Mouse (Mus musculus) midbrain, embryonic 11.5 days (tissue): ENCODE results near the gene Selplg. TPM values are rescaled to one million over a fixed set of nuclear protein-coding genes. Genes with fewer than 3 reads are reported as not detected.
"Not testable (repeated sequence)": the region's sequence is repeated elsewhere in the genome, so short reads cannot be mapped to it uniquely, and the experiment has no call there.

Source experiments
- ATAC-seq: fragments of 200-750 bp; cut with Nextera tagmentation; 2 replicates; pipeline ENCODE4 v1.8.0; 2017; ENCODE audit warnings: moderate TSS enrichment, moderate library complexity; ENCODE audit not compliant: low FRiP score
- DNase-seq: peaks from one replicate; pipeline ENCODE4 v3.0.0; 2015; ENCODE audit warnings: low spot score; ENCODE audit errors: missing footprints
- H3K27ac ChIP-seq: fragments of 300-500 bp; sonication (generic); 2 replicates; pipeline ENCODE4 v1.5.1; 2014; ENCODE audit warnings: low read depth, low read length
- H3K27me3 ChIP-seq: fragments of 300-500 bp; sonication (generic); 2 replicates; pipeline ENCODE4 v1.6.1; 2014; ENCODE audit warnings: mild to moderate bottlenecking, low read length, moderate library complexity, mixed read lengths; ENCODE audit not compliant: control insufficient read depth, insufficient read depth
- H3K36me3 ChIP-seq: fragments of 300-500 bp; sonication (generic); 2 replicates; pipeline ENCODE4 v1.6.1; 2014; ENCODE audit warnings: mild to moderate bottlenecking, low read length, moderate library complexity, mixed read lengths; ENCODE audit not compliant: control insufficient read depth, insufficient read depth
- H3K4me1 ChIP-seq: fragments of 300-500 bp; sonication (generic); 2 replicates; pipeline ENCODE4 v1.6.1; 2014; ENCODE audit warnings: low read length; ENCODE audit not compliant: control insufficient read depth, insufficient read depth
- H3K4me2 ChIP-seq: fragments of 300-500 bp; sonication (generic); 2 replicates; pipeline ENCODE4 v1.6.1; 2014; ENCODE audit warnings: mild to moderate bottlenecking, moderate library complexity
- H3K4me3 ChIP-seq: fragments of 300-500 bp; sonication (generic); 2 replicates; pipeline ENCODE4 v1.5.1; 2014; ENCODE audit warnings: low read depth, low read length
- H3K9ac ChIP-seq: fragments of 300-500 bp; sonication (generic); 2 replicates; pipeline ENCODE4 v1.6.1; 2014; ENCODE audit warnings: low read length
- H3K9me3 ChIP-seq: fragments of 300-500 bp; sonication (generic); 2 replicates; pipeline ENCODE4 v1.6.1; 2016; ENCODE audit warnings: low read length; ENCODE audit not compliant: control insufficient read depth
- WGBS: fragments of 180-500 bp; shearing (Covaris S2); extraction: QIAGEN DNeasy Blood & Tissue Kit; methylation state at CpG from one replicate; pipeline ENCODE4 v1.1.7; 2014; 5-methylcytosine and 5-hydroxymethylcytosine counted together
- polyA plus RNA-seq: library from polyadenylated mRNA; unstranded; fragments of >200 nt; fragmentation: Nextera tagmentation; extraction: Ambion mirVana; gene quantifications from 2 replicates; pipeline ENCODE4 v1.2.1, GENCODE M21; 2014

Gene Selplg
- polyA plus RNA-seq, 1 experiment from 2014 or later: 1.3 TPM

DNA sequence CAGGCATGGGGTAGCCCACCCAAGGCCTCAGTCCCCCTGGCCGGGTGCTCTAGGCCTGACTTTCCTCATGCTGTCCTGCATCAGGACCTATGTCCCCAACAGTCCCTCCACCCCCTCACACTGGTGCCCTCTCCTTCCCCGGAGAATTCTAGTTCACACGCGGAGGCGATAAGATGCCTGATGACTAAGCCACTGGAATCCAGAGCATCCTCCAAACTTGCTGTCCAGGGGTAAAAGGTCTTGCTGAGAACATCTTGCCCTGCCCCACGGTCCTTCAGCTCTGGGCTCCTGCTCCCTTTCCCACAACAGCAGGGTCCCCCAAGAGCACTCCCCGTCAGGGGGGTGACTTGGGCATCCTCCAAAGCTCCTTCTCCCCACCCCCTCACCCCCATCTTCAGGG lies 49.8 kb downstream of the Selplg start:
- H3K9me3 ChIP-seq: no peaks in the 10 kb centered on the region; the same call in 1 of the 2 replicates
- WGBS: 89% methylated on average over 7 of the region's 7 CpGs
- H3K4me3 ChIP-seq: no peak overlapping the region
- H3K9ac ChIP-seq: no peak overlapping the region
- ATAC-seq (no peak), DNase-seq (no peak)
- no peaks in the 10 kb centered on the region; the same call in 1 of the 2 replicates for H3K27me3 ChIP-seq
- H3K4me1 ChIP-seq: no peaks in the 10 kb centered on the region
- 0 out of 2 replicates have a peak, but pooled peaks cover 3% of the 10 kb centered on the region for H3K36me3 ChIP-seq
- H3K27ac ChIP-seq: no peak overlapping the region
- H3K4me2 ChIP-seq: no peak overlapping the region

DNA sequence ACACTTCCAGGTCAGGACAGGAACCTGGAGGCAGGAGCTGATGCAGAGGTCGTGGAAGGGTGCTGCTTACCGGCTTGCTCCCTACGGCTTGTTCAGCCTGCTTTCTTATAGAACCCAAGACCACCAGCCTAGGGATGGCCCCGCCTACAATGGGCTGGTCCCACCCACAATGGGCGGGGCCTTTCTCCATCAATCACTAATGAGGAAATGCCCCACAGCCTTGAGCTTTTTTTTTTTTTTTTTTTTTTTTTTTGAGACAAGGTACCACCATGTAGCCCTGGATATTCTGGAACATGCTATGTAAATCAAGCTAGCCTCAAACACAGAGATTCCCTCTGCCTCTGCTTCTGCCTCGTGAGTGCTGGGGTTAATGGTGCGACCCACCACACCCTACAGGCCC lies 50.6 kb downstream of the Selplg start:
- peak; percentile 0 for DNase-seq
- Histone ChIP-seq H3K4me1 (no peaks in the 10 kb centered on the region), H3K9me3 (no peaks in the 10 kb centered on the region; the same call in 1 of the 2 replicates), H3K9ac (no peak overlapping the region), H3K27me3 (no peaks in the 10 kb centered on the region; the same call in 1 of the 2 replicates), H3K4me3 (no peak overlapping the region), H3K4me2 (no peak overlapping the region), H3K36me3 (peaks cover 5% of the 10 kb centered on the region; the same call in 1 of the 2 replicates), H3K27ac (no peak overlapping the region)
- no peak for ATAC-seq
- WGBS: 78% methylated on average over 7 of the region's 7 CpGs

GRCm38 (mm10) chr5:113781254-113781653 lies 51.2 kb downstream of the Selplg start:
- ATAC-seq: no peak
- 84% methylated on average over 7 of the region's 7 CpGs for WGBS
- Histone ChIP-seq H3K4me3 (no peak overlapping the region), H3K4me1 (no peaks in the 10 kb centered on the region), H3K9ac (no peak overlapping the region), H3K27me3 (no peaks in the 10 kb centered on the region; the same call in 1 of the 2 replicates), H3K9me3 (no peaks in the 10 kb centered on the region; the same call in 1 of the 2 replicates), H3K27ac (no peak overlapping the region), H3K4me2 (no peak overlapping the region), H3K36me3 (peaks cover 10% of the 10 kb centered on the region)
- no peak for DNase-seq

- ATAC-seq (no peak), DNase-seq (peak; percentile 0)
- H3K4me3 ChIP-seq: no peak overlapping the region
These were observed 51.7 kb downstream of the Selplg start for GRCm38 (mm10) chr5:113780763-113781162.

GRCm38 (mm10) chr5:113780082-113780752 lies 52.2 kb downstream of the Selplg start:
- ATAC-seq (no peak), DNase-seq (peak; percentile 8)
- Histone ChIP-seq H3K27me3 (no peaks in the 10 kb centered on the region; the same call in 1 of the 2 replicates), H3K4me3 (no peak overlapping the region), H3K4me1 (no peaks in the 10 kb centered on the region), H3K36me3 (peaks cover 16% of the 10 kb centered on the region), H3K27ac (no peak overlapping the region), H3K4me2 (no peak overlapping the region), H3K9me3 (no peaks in the 10 kb centered on the region; the same call in 1 of the 2 replicates), H3K9ac (no peak overlapping the region)
- 97% methylated on average over 3 of the region's 3 CpGs for WGBS

More at GRCm38 (mm10) chr5:113780763-113781162, 51.7 kb downstream of the Selplg start:
- no peaks in the 10 kb centered on the region for H3K4me1 ChIP-seq
- 95% methylated on average over 5 of the region's 5 CpGs for WGBS
- no peak overlapping the region for H3K4me2 ChIP-seq
- peaks cover 13% of the 10 kb centered on the region for H3K36me3 ChIP-seq
- no peak overlapping the region for H3K9ac ChIP-seq
- no peaks in the 10 kb centered on the region; the same call in 1 of the 2 replicates for H3K27me3 ChIP-seq
- H3K9me3 ChIP-seq: no peaks in the 10 kb centered on the region; the same call in 1 of the 2 replicates
- no peak overlapping the region for H3K27ac ChIP-seq

DNA sequence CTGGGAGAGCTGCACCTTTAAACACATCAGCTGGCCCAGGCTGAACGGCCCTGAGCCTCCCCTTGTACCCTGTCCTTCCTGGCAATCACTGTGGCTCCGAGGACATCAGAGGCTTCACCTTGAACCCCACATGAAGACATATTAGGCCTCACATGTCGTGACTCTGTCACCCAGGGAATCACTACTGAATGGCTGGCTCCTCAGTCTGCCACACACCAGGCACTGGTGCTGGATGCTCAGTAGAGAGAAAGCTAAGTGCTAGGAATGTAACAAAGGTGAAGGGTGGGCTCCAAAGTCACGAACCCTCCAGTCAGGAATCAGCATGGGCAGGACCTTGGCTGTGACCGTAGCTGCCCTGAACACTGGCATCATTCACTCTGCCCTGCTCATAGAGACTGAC lies 52.9 kb downstream of the Selplg start:
- Histone ChIP-seq H3K4me2 (no peak overlapping the region), H3K9me3 (no peaks in the 10 kb centered on the region; the same call in 1 of the 2 replicates), H3K36me3 (peaks cover 16% of the 10 kb centered on the region), H3K27ac (no peak overlapping the region), H3K4me3 (no peak overlapping the region), H3K4me1 (no peaks in the 10 kb centered on the region), H3K9ac (no peak overlapping the region), H3K27me3 (no peaks in the 10 kb centered on the region; the same call in 1 of the 2 replicates)
- ATAC-seq (no peak), DNase-seq (peak; percentile 12)
- WGBS: 83% methylated on average over 5 of the region's 5 CpGs

DNA sequence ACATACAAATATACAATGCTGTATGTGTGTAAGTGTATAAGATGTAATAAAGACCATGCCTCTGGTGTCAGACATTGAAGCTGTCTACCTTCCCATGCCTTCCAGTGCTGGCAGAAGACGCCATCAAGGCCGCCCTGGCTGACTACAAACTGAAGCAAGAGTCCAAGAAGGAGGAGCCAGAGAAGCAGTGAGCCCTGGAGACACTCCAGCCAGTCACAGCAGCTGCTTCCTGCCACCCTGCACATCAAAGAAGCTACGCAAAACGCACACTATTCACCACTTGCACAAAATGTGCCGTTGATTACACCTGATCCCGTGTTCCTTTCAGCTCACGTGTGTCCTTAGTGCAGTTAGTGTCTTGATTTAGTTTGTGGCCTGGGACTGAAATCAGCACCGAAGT lies 54.7 kb downstream of the Selplg start:
- H3K4me2 ChIP-seq, H3K27ac ChIP-seq, H3K4me3 ChIP-seq, DNase-seq, H3K4me1 ChIP-seq, H3K9ac ChIP-seq, H3K27me3 ChIP-seq, H3K9me3 ChIP-seq, ATAC-seq: not testable (repeated sequence)
- peaks cover 16% of the 10 kb centered on the region for H3K36me3 ChIP-seq
- WGBS: 92% methylated on average over 8 of the region's 8 CpGs

DNA sequence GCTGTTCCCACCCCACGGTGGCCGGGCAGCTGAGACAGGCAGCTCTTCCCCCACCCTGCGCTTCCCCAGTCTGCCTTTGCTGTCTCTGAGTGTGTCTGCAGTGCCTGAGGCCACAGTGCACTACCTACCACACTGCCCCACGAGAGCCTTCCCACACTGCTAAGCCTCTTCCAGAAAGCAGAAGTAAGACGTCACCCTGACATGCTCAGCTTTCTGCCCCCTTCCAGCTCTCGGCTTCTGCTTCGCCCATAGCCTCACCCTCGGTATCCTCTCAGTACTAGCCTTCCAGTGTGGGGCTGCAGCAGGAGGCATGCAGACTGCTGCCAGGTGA lies 55.6 kb downstream of the Selplg start:
- WGBS: 85% methylated on average over 8 of the region's 8 CpGs
- Histone ChIP-seq H3K4me3 (no peak overlapping the region), H3K4me1 (peaks cover 5% of the 10 kb centered on the region), H3K4me2 (no peak overlapping the region), H3K27ac (no peak overlapping the region), H3K9me3 (no peaks in the 10 kb centered on the region; the same call in 1 of the 2 replicates), H3K27me3 (no peaks in the 10 kb centered on the region), H3K36me3 (peaks cover 16% of the 10 kb centered on the region), H3K9ac (no peak overlapping the region)
- ATAC-seq (no peak), DNase-seq (no peak)

DNA sequence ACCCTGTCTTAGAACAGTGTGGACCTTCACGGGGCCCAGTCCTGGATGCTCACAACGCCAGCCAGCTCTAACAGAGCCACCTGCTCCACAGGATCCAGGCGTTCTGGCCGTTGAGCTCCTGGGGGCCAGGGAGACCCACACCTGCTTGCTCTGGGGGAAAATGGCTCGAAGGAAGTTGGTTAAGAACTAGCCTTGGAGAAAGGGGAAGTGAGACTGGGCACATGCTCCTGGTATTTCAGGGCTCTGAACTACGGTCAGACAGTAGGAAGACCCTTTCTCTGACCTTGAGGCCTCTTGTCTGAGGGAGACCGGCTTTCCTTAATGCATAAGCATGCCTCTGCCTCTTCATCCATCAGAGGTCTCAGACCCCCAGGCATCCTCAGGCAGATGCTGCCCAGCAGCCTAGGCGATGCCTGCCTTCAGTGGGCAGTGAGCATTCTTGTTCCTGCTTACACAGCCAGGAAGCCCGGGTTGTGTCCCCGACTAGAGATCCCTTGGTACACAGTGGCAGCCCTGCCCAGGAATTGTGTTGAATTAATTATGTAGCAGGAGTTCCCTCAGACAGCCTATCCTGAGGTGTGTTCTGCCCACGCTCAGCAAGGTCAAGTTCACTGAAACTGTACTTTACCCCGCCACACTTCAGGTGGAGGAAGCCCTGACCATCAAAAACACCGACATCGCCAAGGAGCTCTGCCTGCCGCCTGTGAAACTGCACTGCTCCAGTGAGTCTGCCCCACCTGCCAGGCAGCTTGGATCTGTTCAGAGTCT lies 56.1 kb downstream of the Selplg start:
- no peak overlapping the region for H3K27ac ChIP-seq
- no peaks in the 10 kb centered on the region for H3K27me3 ChIP-seq
- no peak overlapping the region for H3K4me2 ChIP-seq
- H3K4me3 ChIP-seq: no peak overlapping the region
- H3K36me3 ChIP-seq: peaks cover 16% of the 10 kb centered on the region
- no peak overlapping the region for H3K9ac ChIP-seq
- ATAC-seq: no peak
- H3K9me3 ChIP-seq: no peaks in the 10 kb centered on the region; the same call in 1 of the 2 replicates
- DNase-seq: no peak
- 95% methylated on average over 15 of the region's 15 CpGs for WGBS
- H3K4me1 ChIP-seq: peaks cover 5% of the 10 kb centered on the region
